Mouse (Mus musculus): ENCODE results near the gene Masp2. TPM values are rescaled to one million over a fixed set of nuclear protein-coding genes. Genes with fewer than 3 reads are reported as not detected.
A peak's percentile ranks its signal among the peaks of the same experiment; 100 is the strongest.

Gene Masp2
- 0.35 TPM in 1 of 2 replicates, not detected in the other for polyA plus RNA-seq (2016; fragmentation: Nextera tagmentation; extraction: Ambion mirVana)

- no peak for DNase-seq (ENCODE audit: low spot score)
- Histone ChIP-seq H3K27me3 (replicated peaks; ENCODE audit: low read depth, poor library complexity, severe bottlenecking) (no peaks in the 10 kb centered on the region), H3K36me3 (replicated peaks) (peaks cover 40% of the 10 kb centered on the region), H3K4me1 (peaks cover 8% of the 10 kb centered on the region), H3K27ac (replicated peaks) (no peak within 1 kb of the TSS), H3K9me3 (peaks cover 6% of the 10 kb centered on the region; the same call in 1 of the 2 replicates), H3K4me3 (no peak within 1 kb of the TSS)
- 90% methylated on average over 14 of the region's 14 CpGs for WGBS
Measured at GRCm38 (mm10) chr4:148602357-148603120, at the start of gene Masp2. Masp2 (plus strand) TSS chr4:148602554.

- H3K27ac ChIP-seq (replicated peaks) = peak overlapping the region; percentile 98
- DNase-seq (ENCODE audit: low spot score) = no peak
- 35% methylated on average over 6 of the region's 6 CpGs for WGBS
- peaks cover 8% of the 10 kb centered on the region; the same call in 1 of the 2 replicates for H3K4me1 ChIP-seq
- no peaks in the 10 kb centered on the region for H3K9me3 ChIP-seq
- H3K4me3 ChIP-seq = peak overlapping the region; percentile 82
- peaks cover 75% of the 10 kb centered on the region for H3K36me3 ChIP-seq (replicated peaks)
- H3K27me3 ChIP-seq (replicated peaks; ENCODE audit: low read depth, poor library complexity, severe bottlenecking) = no peaks in the 10 kb centered on the region
Measured at GRCm38 (mm10) chr4:148557766-148558165, 44.6 kb upstream of the Masp2 start.

- H3K27me3 ChIP-seq (replicated peaks; ENCODE audit: low read depth, poor library complexity, severe bottlenecking) = no peaks in the 10 kb centered on the region
- under 1% methylated on average over 63 of the region's 63 CpGs for WGBS
- peak within 1 kb of the TSS; percentile 98 for H3K27ac ChIP-seq (replicated peaks)
- peak within 1 kb of the TSS; percentile 82 for H3K4me3 ChIP-seq
- H3K4me1 ChIP-seq = peaks cover 8% of the 10 kb centered on the region; the same call in 1 of the 2 replicates
- DNase-seq (ENCODE audit: low spot score) = peak; percentile 92
- peaks cover 75% of the 10 kb centered on the region for H3K36me3 ChIP-seq (replicated peaks)
- H3K9me3 ChIP-seq = no peaks in the 10 kb centered on the region
Measured at GRCm38 (mm10) chr4:148558297-148559000, 43.9 kb upstream of the Masp2 start, which contains the start of gene Exosc10. Exosc10 (plus strand) TSS chr4:148558429.

GRCm38 (mm10) chr4:148562676-148563075, 39.7 kb upstream of the Masp2 start:
- Histone ChIP-seq H3K27ac (replicated peaks) (no peak overlapping the region), H3K36me3 (replicated peaks) (peaks cover 79% of the 10 kb centered on the region), H3K27me3 (replicated peaks; ENCODE audit: low read depth, poor library complexity, severe bottlenecking) (no peaks in the 10 kb centered on the region), H3K4me3 (no peak overlapping the region), H3K4me1 (peaks cover 8% of the 10 kb centered on the region; the same call in 1 of the 2 replicates), H3K9me3 (no peaks in the 10 kb centered on the region)
- WGBS = 95% methylated on average over 17 of the region's 17 CpGs
- no peak for DNase-seq (ENCODE audit: low spot score)

GRCm38 (mm10) chr4:148563595-148563994, 38.8 kb upstream of the Masp2 start:
- 97% methylated on average over 12 of the region's 12 CpGs for WGBS
- Histone ChIP-seq H3K9me3 (no peaks in the 10 kb centered on the region), H3K27ac (replicated peaks) (no peak overlapping the region), H3K27me3 (replicated peaks; ENCODE audit: low read depth, poor library complexity, severe bottlenecking) (no peaks in the 10 kb centered on the region), H3K4me1 (peaks cover 8% of the 10 kb centered on the region; the same call in 1 of the 2 replicates), H3K4me3 (no peak overlapping the region), H3K36me3 (replicated peaks) (peaks cover 88% of the 10 kb centered on the region)
- DNase-seq (ENCODE audit: low spot score) = no peak

- H3K27me3 ChIP-seq (replicated peaks; ENCODE audit: low read depth, poor library complexity, severe bottlenecking) = no peaks in the 10 kb centered on the region
- H3K9me3 ChIP-seq = no peaks in the 10 kb centered on the region
- H3K4me1 ChIP-seq = no peaks in the 10 kb centered on the region
- H3K36me3 ChIP-seq (replicated peaks) = peaks cover 100% of the 10 kb centered on the region
- no peak for DNase-seq (ENCODE audit: low spot score)
- H3K27ac ChIP-seq (replicated peaks) = no peak overlapping the region
- WGBS = 89% methylated on average over 10 of the region's 10 CpGs
- no peak overlapping the region for H3K4me3 ChIP-seq
Measured at GRCm38 (mm10) chr4:148570138-148570537, 32.2 kb upstream of the Masp2 start.

GRCm38 (mm10) chr4:148570693-148571295, 31.6 kb upstream of the Masp2 start:
- no peak overlapping the region for H3K4me3 ChIP-seq
- H3K36me3 ChIP-seq (replicated peaks) = peaks cover 100% of the 10 kb centered on the region
- no peaks in the 10 kb centered on the region for H3K9me3 ChIP-seq
- no peak for DNase-seq (ENCODE audit: low spot score)
- no peaks in the 10 kb centered on the region for H3K4me1 ChIP-seq
- H3K27me3 ChIP-seq (replicated peaks; ENCODE audit: low read depth, poor library complexity, severe bottlenecking) = no peaks in the 10 kb centered on the region
- H3K27ac ChIP-seq (replicated peaks) = no peak overlapping the region
- WGBS = 96% methylated on average over 9 of the region's 9 CpGs

GRCm38 (mm10) chr4:148573222-148573621, 29.1 kb upstream of the Masp2 start:
- Histone ChIP-seq H3K4me3 (no peak overlapping the region), H3K9me3 (no peaks in the 10 kb centered on the region), H3K27ac (replicated peaks) (no peak overlapping the region), H3K27me3 (replicated peaks; ENCODE audit: low read depth, poor library complexity, severe bottlenecking) (no peaks in the 10 kb centered on the region), H3K4me1 (no peaks in the 10 kb centered on the region), H3K36me3 (replicated peaks) (peaks cover 100% of the 10 kb centered on the region)
- DNase-seq (ENCODE audit: low spot score) = no peak
- WGBS = 89% methylated on average over 7 of the region's 7 CpGs

GRCm38 (mm10) chr4:148580765-148581164, 21.6 kb upstream of the Masp2 start:
- Histone ChIP-seq H3K4me1 (no peaks in the 10 kb centered on the region), H3K4me3 (no peak overlapping the region), H3K9me3 (no peaks in the 10 kb centered on the region), H3K27me3 (replicated peaks; ENCODE audit: low read depth, poor library complexity, severe bottlenecking) (no peaks in the 10 kb centered on the region), H3K36me3 (replicated peaks) (peaks cover 80% of the 10 kb centered on the region), H3K27ac (replicated peaks) (no peak overlapping the region)
- WGBS = 93% methylated on average over 9 of the region's 9 CpGs
- DNase-seq (ENCODE audit: low spot score) = no peak

GRCm38 (mm10) chr4:148581422-148581821, 20.9 kb upstream of the Masp2 start:
- H3K27ac ChIP-seq (replicated peaks) = no peak overlapping the region
- no peaks in the 10 kb centered on the region for H3K9me3 ChIP-seq
- H3K4me1 ChIP-seq = no peaks in the 10 kb centered on the region
- H3K4me3 ChIP-seq = no peak overlapping the region
- DNase-seq (ENCODE audit: low spot score) = no peak
- H3K27me3 ChIP-seq (replicated peaks; ENCODE audit: low read depth, poor library complexity, severe bottlenecking) = no peaks in the 10 kb centered on the region
- peaks cover 73% of the 10 kb centered on the region for H3K36me3 ChIP-seq (replicated peaks)
- 92% methylated on average over 5 of the region's 5 CpGs for WGBS

- no peaks in the 10 kb centered on the region for H3K4me1 ChIP-seq
- 81% methylated on average over 4 of the region's 4 CpGs for WGBS
- DNase-seq (ENCODE audit: low spot score) = no peak
- no peaks in the 10 kb centered on the region for H3K27me3 ChIP-seq (replicated peaks; ENCODE audit: low read depth, poor library complexity, severe bottlenecking)
- H3K9me3 ChIP-seq = no peaks in the 10 kb centered on the region
- H3K36me3 ChIP-seq (replicated peaks) = peaks cover 55% of the 10 kb centered on the region
- no peak overlapping the region for H3K27ac ChIP-seq (replicated peaks)
- H3K4me3 ChIP-seq = no peak overlapping the region
Measured at GRCm38 (mm10) chr4:148583257-148583656, 19.1 kb upstream of the Masp2 start.

- peaks cover 9% of the 10 kb centered on the region for H3K4me1 ChIP-seq
- H3K9me3 ChIP-seq = no peaks in the 10 kb centered on the region
- no peaks in the 10 kb centered on the region for H3K27me3 ChIP-seq (replicated peaks; ENCODE audit: low read depth, poor library complexity, severe bottlenecking)
- no peak overlapping the region for H3K4me3 ChIP-seq
- H3K36me3 ChIP-seq (replicated peaks) = peaks cover 21% of the 10 kb centered on the region
- no peak overlapping the region for H3K27ac ChIP-seq (replicated peaks)
- DNase-seq (ENCODE audit: low spot score) = no peak
- 84% methylated on average over 9 of the region's 9 CpGs for WGBS
Measured at GRCm38 (mm10) chr4:148586648-148587047, 15.7 kb upstream of the Masp2 start.
